Mouse (Mus musculus) subcutaneous adipose tissue, adult 2 months (tissue): ENCODE data around the gene Ccdc85c. TPM values are rescaled to one million over a fixed set of nuclear protein-coding genes. Genes with fewer than 3 reads are reported as not detected.

Experiments used
- polyA plus RNA-seq: library from polyadenylated mRNA; depleted of rRNA; stranded (reverse); fragments of >200 nt; gene quantifications from 2 replicates; pipeline ENCODE4 v1.2.3, GENCODE M21; 2012; ENCODE audit warnings: low replicate concordance; rRNA removed

The Ccdc85c gene
- polyA plus RNA-seq, result 11.4 and 27.6 TPM in 2 replicates

DNA sequence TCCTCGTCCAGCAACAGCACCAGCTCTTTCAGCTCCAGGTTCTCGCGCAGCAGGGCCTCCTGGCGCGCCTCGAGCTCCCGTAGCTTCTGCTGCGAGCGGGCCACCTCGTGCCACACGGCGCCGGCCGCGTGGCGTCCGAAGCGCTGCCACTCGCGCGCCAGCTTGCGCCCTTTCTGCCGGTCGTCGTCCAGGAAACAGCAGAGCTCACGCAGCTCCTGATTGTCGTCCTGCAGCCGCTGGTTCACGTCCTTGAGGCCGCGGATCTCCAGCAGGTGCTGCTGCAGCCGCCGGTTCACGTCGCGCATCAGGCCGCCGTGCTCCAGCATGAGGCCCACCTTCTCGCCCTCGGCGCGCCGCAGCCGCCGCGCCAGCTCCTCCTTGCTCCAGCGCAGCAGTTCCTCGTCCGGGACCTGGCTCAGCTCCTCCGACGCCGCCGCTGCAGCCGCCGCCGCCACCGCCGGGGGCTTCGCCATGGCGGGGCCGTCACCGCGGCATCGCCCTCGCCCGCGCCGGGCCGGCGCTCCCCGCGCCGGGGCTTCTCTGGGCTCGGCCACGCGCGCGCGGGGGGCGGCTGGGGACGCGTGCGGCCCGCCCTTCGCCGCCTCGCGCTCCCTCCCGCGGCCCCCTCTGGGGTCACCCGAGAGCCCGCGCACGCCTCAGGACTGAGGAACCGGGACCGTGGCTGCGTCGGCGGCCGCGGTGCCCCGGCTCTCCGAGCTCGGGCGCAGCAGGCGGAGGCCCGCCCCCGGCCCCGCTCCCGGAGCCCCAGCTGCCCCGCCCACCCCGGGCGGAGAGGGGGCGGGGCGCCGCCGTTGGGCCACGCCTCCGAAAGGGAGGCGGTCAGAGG, at the start of gene Ccdc85c:
Gene Ccdc85c (minus strand): TSS at position 765 of the 847 bp plus-strand sequence.

DNA sequence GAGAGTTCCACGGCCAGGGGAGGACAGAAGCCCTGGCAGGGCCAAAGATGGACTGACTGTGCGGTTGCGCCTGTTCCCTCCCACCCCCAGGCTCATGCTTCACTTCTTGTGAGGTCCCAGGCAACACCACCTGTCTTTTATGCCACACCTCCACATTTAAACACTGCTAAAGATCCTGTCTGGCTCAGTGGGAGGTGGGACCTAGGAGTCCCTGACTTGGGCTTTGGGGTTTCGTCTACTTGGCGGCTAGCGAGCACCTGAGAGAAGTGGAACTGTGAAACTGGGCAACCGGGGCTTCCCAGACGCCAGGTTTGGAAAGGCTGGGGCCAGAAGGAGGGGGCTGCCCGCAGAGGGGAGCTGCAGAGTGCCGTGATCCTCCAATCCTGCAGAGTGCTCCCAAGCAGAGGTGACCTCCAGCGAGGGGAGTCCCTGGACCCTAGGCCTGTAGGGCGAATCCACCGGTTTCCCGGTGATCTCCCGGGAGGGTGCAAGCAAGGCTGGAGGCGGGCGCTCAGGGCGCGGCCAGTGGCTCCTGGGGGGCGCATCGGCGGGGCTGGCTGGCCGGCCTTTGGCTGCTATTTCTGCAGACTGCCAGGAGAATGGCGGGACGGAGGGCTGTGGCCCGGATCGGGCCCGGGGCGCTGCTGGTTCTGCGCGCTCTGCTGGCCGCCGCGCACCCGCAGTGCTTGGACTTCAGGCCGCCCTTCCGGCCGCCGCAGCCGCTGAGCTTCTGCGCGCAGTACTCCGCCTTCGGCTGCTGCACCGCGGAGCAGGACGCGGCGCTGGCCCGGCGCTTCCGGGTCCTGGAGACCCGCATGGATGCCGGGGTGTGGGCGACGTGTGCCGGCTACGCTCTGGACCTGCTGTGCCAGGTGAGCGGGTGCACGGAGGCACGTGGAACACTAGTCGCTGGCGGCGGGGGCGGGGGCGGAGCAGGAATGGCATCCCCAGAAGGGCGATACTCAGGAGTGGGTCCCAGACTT, 30.9 kb upstream of the Ccdc85c start, which contains the start of gene Hhipl1:
Gene Hhipl1 (plus strand): TSS at position 459 of the 983 bp plus-strand sequence.

GRCm38 (mm10) chr12:108179321-108180266, 95.6 kb downstream of the Ccdc85c start, which contains the start of gene Ccnk:
TSS of gene Ccnk (plus strand) at chr12:108179579.

DNA sequence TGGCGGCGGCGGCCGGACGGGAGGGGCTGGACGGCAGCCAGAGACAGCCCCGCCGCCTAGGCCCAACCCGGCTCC, 96.1 kb downstream of the Ccdc85c start, which contains the start of gene Setd3:
Gene Setd3 (minus strand): TSS at position 69 of the 75 bp plus-strand sequence.

Other genes with a start within 250 kb of the Ccdc85c start
- gene Setd3, start 96.1 kb downstream of the Ccdc85c start, polyA plus RNA-seq, result 34.0 and 42.3 TPM in 2 replicates
- 11.6 and 18.8 TPM in 2 replicates for gene Ccnk, start 95.8 kb downstream of the Ccdc85c start, polyA plus RNA-seq
- gene Hhipl1, start 30.8 kb upstream of the Ccdc85c start, polyA plus RNA-seq, result 3.2 and 12.6 TPM in 2 replicates
- gene Cyp46a1, start 59.0 kb upstream of the Ccdc85c start, polyA plus RNA-seq, result 2.5 and 8.6 TPM in 2 replicates
- gene Eml1, start 95.5 kb upstream of the Ccdc85c start, polyA plus RNA-seq, result 25.1 and 133 TPM in 2 replicates